Mouse (Mus musculus) fibroblast of lung, adult 2 months (primary cell): Measurements from ENCODE around the gene Igf2r.
"Not testable (repeated sequence)": the region's sequence is repeated elsewhere in the genome, so short reads cannot be mapped to it uniquely, and the experiment has no call there.

Source experiments
- DNase-seq: peaks from one replicate; pipeline ENCODE4 v3.0.0-alpha.2; 2011; ENCODE audit warnings: low read depth

The Igf2r gene

DNA sequence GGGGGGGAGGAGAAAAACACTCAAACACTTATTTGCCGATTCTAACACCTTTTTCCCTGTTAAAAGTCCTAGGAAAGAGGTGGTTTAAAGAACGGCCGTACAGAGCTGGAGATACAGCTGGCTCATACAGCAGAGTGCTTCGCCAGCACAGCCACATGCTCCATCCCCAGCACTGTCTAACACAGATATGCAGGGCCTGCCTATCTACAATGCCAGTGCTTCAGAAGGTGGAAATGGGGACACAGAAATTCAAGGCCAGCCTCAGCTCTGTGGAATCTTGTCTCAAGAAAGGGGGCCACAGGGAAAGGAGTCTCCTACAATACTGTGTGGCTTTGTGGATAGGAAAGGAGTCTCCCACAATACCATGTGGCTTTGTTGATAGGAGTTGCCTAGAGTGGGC lies 52.0 kb downstream of the Igf2r start:
- no peak for DNase-seq

- no peak for DNase-seq
Measured at GRCm38 (mm10) chr17:12715032-12715431, 54.4 kb downstream of the Igf2r start.

GRCm38 (mm10) chr17:12714080-12714561 lies 55.3 kb downstream of the Igf2r start:
- no peak for DNase-seq

DNA sequence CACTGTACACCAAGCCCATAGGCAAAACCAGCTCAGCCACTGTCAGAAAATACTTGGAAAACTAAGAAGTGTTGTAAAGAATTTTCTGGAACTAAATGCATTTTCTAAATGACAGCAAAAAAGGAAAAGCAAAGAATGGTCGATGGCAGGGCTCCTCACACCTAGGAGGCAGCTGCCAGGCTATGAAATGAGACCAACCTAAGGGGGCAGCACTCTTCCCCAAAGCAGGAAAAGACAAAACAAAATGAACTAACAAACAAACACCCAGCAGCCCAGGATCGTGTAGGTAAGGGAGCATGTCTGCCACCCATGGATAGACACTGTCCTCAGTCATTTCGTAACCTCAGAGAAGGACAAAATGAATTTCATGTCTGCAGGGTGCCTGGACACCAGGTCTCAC lies 56.5 kb downstream of the Igf2r start:
- no peak for DNase-seq

GRCm38 (mm10) chr17:12712191-12712590 lies 57.3 kb downstream of the Igf2r start:
- DNase-seq, result no peak

DNA sequence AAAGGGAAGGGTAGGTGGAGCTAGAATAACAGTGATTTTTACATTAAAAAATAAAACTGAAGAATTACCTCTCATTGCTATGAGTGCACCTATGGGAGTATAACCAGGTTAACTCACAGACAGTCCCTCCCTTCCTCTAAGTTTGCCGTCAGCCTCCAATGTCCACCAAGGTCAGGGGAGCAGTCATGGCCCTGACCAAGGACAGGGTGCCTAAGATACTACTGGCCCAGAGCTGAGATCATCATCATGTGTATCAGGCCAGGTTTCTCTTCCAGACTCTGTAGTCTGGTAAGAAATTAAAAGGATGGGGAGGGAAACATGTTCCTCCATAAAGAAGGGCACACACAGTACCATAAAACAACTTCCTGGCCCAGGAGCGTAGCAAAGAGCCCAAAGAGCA lies 58.5 kb downstream of the Igf2r start:
- DNase-seq, result no peak

DNA sequence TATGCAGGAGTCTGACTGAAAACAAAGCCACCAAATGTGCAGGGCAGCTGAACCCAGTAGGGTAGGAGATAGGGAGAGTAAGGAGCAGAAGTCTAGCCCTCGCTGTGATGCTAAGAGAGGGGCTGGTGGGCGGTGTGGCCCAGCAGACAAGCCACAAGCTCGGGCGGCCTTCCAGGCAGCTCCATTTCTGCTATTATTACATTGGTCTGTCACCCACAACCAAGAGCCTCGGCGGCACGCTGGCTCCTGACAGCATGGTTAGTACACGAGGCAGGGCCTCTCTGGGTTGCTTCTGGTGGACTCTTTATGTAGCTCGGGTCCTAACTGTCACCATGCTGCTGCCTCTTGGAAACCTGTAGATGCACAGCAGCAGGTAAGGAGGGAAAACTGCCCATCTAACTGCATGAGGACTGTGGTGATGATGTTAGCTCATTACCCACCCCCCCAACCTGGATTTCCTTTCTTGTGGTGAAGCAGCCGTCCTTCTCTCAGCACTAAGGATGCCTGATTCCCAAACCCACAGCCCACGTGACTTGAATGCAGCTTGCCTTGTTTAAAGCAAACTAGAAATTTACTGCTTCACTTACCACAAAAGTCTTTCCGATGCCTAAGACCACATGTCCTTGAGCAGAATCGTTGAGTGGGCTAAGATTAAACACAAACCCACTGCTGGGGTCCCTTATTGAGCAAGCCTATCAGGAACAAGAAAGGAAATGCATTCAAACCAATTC lies 59.2 kb downstream of the Igf2r start:
- DNase-seq, result no peak

DNA sequence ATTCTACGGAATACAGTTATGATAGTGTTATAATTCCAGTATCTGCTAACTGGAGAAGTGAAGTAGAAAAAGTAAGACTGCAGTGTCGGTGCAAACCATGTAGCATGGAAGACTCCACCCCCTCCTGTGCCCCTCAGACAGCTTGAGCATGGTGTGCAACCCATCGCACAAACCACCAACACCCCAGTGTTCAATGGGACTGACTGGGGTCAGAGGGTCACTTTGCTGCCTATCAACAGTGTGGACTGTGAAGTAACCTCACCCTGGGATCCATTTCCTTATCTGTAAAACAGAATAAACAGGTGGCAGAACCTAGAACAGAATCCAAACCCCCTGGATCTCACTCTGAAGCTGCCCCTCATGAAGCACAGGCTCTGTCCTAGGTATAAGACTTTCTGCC lies 61.1 kb downstream of the Igf2r start:
- DNase-seq, result no peak

GRCm38 (mm10) chr17:12706590-12707049 lies 62.8 kb downstream of the Igf2r start:
- DNase-seq, result no peak

DNA sequence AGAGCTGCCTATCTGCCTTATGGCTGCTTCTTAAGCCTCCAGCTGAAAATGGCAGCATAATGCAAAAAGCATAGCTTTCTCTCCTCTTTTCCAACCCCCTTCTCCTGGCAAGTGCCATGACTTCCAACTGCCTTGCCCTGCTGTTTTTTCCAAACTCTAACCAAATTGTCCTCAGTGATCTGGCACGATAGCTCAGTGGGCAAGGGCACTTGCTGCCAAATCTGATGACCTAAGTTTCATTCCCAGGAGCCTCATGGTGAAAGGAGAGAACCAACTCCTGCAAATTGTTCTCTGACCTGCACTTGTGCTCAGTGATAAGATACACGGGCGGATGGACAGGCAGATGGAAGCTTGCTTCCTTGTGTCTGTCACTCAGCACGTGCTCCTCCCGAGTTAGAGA lies 66.6 kb downstream of the Igf2r start:
- DNase-seq, result no peak

DNA sequence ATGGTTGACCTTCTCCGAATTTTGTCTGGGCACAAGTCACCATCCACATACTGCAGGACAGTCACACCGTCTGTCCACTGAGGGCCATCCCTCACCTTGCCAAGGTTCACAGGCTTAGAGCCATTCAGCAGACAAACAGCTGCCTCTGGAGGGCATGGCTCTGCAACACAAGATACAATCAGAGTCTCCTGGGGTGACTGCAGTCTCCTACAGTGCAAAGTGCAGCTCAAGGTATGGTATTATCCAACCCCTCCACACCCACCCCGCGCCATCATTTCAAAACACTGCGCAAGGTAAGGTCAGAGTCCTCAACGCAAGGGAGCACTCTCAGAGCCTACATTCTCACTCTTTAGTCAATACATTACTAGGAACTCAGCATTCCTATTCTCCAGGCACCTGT lies 69.1 kb downstream of the Igf2r start:
- DNase-seq, result no peak

DNA sequence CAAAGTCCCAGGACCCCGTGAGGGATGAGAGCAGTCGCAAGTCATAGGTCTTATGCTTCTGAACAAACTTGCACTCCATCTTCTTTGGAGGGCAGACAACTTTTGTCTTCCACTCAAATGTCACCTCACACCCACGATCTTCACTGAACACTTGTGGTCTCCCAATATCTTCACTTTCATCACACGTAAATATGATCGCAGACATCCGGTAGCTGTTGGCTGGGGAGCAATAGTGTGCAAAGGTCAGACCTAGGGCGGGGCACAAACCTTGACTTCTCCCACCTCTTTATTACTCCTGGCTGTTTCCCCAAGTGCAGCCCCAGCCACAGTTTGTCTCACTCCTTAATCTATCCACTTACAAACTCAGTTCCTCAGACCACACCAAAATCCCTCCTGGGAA lies 77.6 kb downstream of the Igf2r start:
- no peak for DNase-seq

GRCm38 (mm10) chr17:12689537-12689936 lies 79.9 kb downstream of the Igf2r start:
- no peak for DNase-seq

- no peak for DNase-seq
Measured at GRCm38 (mm10) chr17:12688427-12689110, 80.9 kb downstream of the Igf2r start.

DNA sequence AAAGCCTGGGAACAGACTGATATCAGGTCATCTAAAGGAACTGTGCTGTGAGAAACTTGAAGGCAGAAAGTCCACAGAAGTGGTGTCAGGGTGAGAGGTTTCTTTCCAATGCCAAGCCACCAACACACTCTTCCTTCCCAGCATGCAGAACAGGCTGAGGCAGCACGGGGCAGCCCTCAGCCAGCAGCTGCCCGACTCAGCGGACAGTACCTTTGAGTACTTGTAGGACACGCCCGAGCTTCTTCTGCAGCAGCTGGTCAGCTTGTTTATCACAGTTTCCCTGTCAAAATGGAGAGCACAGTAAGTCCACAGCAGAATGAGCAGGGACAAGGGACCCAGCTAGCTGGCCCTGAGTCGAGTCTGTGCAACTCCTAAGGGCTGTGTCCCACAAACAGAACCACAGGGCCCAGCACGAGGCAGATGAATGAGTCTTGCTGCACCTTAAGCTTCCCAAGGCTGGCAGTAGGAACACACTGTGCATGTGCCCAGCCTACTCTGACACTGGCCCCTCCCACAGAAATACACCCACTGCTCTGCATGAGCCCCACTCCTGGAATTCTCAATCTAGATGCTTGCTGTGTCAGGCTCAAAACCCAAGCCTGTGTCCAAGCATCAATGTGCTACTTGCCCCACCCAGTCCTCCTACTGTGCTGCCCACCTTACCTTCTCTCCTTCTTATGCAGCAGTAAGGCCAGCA lies 84.4 kb downstream of the Igf2r start:
- no peak for DNase-seq

DNA sequence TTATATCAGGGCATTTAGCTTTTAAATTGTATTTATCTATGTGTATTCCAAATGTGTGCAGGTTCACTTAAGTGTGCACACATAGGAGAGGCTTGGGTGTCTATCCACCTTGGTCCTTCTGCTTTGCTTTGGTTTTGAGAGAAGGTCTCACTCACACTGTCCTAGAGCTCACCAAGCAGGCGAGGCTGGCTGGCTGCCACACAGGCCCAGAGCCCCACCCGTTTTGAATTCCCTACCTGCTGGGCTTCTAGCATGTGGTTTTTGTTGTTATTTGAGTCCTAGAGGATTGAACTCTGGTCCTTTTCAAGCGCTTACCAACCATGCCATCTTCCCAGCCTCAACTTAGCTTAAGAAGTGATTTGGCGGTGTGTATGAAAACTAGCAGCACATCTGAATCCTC lies 85.1 kb downstream of the Igf2r start:
- no peak for DNase-seq

DNA sequence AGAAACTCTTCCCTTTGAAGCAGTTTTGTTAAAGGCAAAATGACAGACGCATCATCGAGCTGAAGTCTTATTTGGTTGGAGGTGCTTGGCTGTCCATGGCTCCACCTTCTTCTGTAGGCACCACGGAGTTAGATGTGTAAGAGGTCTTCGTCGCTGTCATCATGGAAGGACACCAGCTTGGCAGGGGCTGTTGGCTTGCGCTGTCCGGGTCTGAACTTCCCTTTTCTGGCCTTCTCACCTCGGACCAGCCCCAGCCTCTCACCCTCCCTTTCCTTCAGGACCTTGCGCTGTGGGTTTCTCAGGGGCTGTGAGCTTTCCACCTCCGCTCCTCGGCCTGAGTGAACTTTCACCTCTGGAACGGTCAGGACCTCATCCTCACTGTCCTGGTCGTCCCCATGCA lies 85.9 kb downstream of the Igf2r start:
- no peak for DNase-seq

DNA sequence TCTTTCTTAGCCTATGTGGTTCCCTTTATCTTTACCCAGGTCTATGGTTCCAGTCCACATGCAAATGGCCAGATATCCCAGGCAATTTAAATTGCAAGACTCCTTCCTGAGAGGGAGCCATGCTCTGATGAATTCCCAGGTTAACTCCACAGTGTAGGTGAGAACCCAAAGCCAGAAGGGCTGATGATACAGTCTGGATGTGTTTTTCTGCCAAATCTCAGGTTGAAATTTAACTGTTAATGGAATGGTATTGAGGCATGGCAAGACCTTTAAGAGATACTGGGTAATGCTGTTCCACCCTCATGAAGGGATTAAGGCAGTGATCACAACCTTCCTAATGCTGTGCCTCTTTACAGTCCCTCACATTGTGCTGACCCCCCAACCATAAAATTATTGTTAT lies 91.2 kb downstream of the Igf2r start:
- no peak for DNase-seq

DNA sequence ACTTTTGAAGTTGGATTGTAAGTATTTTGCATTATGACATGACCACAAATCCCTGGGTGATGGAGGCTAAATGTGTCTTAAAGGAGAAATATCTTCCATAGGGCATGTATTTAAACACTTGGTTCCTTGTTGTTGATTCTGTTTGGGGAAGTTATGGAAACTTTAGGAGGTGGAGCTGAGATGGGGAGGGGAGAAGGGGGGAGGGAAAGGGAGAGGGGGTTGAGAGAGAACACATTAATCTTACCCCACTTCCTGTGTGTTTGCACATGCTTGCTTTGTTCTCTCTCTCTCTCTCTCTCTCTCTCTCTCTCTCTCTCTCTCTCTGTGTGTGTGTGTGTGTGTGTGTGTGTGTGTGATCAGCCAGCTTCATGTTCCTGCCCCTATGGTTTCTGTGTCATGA lies 92.3 kb downstream of the Igf2r start:
- DNase-seq, result no peak

DNA sequence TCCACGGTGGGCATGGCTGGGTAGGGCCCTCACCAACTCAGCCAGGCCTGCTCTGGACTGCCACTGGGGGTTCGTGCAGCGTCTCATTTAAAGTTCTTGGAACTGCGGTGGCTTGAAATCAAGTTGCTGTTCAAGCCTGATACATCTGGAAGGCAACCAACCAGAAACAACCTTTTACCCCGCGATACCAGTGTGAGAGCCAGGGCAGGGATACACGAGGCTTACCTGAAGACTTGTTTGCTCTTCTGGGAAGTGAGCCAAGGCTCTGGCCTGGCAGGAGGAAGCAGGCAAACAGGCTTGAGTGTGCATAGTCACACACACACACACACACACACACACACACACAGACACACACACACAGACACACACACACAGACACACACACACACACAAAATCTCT lies 93.8 kb downstream of the Igf2r start, which contains the start of gene Slc22a1:
Gene Slc22a1, minus strand, starts transcription at position 184 of the 400 bp plus-strand sequence.
- DNase-seq, result no peak

- not testable (repeated sequence) for DNase-seq
Measured at GRCm38 (mm10) chr17:12674980-12675379, 94.5 kb downstream of the Igf2r start.

DNA sequence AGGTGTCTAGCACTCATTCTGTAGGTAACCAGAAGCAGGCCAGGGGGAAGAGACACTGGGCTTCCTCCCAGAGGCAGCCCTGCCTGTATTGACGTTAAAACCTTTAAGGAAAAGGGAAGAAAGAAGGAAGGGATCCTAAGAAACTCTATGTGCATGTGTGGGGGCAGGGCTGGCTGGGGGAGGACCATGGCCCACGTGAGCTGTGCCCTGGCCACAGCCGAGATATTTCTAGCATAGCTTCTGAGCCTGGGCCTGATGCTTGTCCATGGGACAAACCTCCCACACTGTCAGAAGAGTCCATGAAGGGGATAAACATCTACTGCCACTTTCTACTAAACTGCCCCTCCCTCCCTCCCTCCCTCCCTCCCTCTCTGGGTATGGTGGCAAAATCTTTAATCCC lies 95.6 kb downstream of the Igf2r start:
- no peak for DNase-seq

DNA sequence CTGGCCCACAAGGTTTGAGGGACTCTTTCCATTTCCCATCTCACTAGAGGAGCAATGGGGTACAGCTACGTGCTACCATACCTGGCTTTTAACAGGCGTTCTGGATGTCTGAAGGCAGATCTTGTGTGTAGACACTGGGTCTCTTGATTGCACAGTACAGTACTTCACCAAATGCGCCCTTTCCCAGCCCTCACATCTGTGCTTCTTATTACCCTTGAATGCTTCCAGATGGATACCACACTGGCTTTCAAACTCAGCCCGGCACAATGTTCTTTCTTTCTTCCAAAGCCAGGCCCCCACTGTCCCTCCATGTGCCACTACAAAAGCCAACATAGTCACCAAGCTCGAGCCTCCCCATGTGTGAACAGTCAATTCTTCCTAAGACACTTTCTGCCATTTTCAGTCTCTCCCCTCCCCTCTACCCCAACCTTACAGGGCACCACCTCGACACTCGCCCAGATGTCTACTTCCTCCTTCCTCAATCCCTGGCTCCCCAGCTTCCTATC lies 97.1 kb downstream of the Igf2r start:
- no peak for DNase-seq
